Mouse (Mus musculus): ENCODE measurements at regions not wholly inside any gene's neighbourhood (a gene's known extent, or its start where the extent isn't known, plus 50 kb on each side); places are given as distances from the start of the nearest gene placed in this dataset.

DNA sequence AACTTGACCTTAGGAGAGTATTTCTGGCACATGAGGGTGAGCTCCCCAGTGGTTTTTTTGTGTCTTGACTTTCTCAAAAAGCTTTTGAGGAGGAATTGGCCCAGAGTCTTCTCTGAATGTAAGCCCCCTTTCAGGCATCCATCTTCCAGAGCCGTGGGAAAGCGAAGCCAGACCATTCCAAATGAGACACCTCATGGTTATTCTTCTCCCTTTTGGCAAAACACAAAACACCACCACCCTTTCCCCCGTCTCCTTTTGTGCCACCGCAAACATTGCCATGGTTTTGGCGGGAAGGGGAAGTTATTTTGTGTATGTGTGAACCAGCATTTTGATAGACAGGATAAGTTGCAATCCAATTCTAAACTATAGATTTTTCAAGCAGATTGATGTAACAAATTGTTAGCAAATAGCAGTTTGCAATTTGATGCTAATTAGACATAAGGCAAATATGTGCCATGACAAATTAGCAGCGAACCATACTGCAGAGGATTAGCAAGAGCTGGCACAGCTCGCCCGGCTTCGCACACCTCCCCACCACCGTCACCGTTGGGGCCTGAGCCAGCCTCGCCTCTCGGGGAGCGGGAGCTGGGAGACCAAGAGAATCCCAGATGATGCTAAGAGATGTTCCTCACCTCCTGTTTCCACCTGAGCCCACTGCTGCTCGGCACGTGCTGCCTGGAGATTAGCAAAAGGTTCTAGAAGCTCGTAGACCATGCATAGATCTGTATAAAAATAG lies 404.9 kb upstream of the Zfp507 start:
- TF ChIP-seq POLR2A (IDR thresholded peaks at IDR 0.05; ENCODE audit: borderline replicate concordance, extremely low read depth, low read depth, low read length) = no peak
- TF ChIP-seq CTCF (IDR thresholded peaks at IDR 0.05; ENCODE audit: insufficient read depth, low read length) = no peak
